Mouse (Mus musculus) C2C12 (cell line): ENCODE data around the gene Sox6.

Source experiments
- CEBPB ChIP-seq: IDR thresholded peaks from one replicate; pipeline ENCODE4 v1.6.1; 2011; ENCODE audit warnings: low read depth, mild to moderate bottlenecking, control low read depth, moderate library complexity
- CTCF ChIP-seq: IDR thresholded peaks from one replicate; pipeline ENCODE4 v1.5.1; 2011; ENCODE audit not compliant: control insufficient read depth, insufficient read depth, insufficient read length
- FOSL1 ChIP-seq: IDR thresholded peaks from one replicate; pipeline ENCODE4 v1.8.0; 2011; ENCODE audit warnings: mild to moderate bottlenecking, low read length; ENCODE audit not compliant: poor library complexity, insufficient read depth, severe bottlenecking
- MAX ChIP-seq: IDR thresholded peaks from one replicate; pipeline ENCODE4 v1.6.1; 2011; ENCODE audit warnings: mild to moderate bottlenecking, control low read depth
- MYOD1 ChIP-seq: IDR thresholded peaks from one replicate; pipeline ENCODE4 v1.6.1; 2011; ENCODE audit warnings: low read depth; ENCODE audit not compliant: control insufficient read depth, insufficient read length
- MYOG ChIP-seq: IDR thresholded peaks from one replicate; pipeline ENCODE4 v1.6.1; 2011; ENCODE audit not compliant: control insufficient read depth, insufficient read length; ENCODE audit errors: extremely low read depth
- USF1 ChIP-seq: IDR thresholded peaks from one replicate; pipeline ENCODE4 v1.6.1; 2011; ENCODE audit warnings: low read depth, mild to moderate bottlenecking, control low read depth, moderate library complexity

DNA sequence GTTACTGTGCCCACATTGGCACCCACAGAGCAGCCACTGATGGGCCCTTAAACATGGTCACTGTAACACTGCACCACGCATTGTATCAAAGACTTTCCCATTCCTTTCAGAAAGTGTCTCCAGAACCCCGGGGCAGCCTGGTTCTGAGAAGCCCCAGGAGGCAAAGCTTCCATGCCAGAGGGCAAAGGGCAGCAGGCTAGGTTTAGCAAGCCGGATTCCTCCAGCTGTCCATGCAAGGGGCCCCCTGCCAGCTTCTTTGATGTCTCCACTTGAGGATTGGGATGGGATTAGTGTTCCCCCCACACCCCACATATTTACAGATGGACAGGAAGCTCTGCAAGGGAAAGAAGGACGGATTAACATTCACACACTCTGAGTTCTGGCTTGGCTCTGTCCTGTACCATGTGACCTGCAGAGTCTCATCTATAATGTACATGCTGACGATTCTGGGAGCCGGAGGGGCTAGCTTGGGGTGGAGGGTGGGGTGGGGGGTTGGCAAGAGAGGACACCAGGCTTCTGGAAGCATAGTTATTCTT, 592.0 kb downstream of the Sox6 start:
- no peak for TF ChIP-seq MAX
- no peak for TF ChIP-seq MYOD1
- no peak for TF ChIP-seq CTCF
- no peak for TF ChIP-seq USF1
- no peak for TF ChIP-seq CEBPB
- no peak for TF ChIP-seq FOSL1
- no peak for TF ChIP-seq MYOG
